Mouse (Mus musculus): ENCODE measurements around the gene Rcn3. TPM values are rescaled to one million over a fixed set of nuclear protein-coding genes. Genes with fewer than 3 reads are reported as not detected.

The Rcn3 gene
- polyA plus RNA-seq, 1 experiment from 2014 or later: 149 TPM

DNA sequence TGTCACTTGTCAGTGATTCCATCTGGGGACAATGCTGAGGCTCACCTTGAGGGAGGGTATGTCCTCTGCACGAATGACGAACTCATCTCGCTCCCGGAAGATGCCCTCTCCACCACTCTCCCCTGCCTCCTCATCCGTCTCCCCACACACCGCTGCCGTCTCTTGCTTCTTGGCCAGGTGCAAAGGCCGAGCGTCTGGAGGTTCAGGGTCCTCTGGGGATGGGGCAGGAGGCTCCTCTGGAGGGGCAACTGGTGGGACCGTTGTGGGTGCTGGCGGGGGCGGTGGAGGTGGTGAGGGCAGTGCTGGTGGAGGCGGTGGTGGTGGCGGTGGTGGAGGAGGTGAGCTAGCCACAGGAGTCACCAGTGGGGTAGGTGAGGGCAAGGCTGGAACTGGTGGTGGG lies 48.7 kb downstream of the Rcn3 start:
- ATAC-seq (ENCODE audit: low FRiP score): no peak
- Histone ChIP-seq H3K9me3 (ENCODE audit: control insufficient read depth, low read length) (no peaks in the 10 kb centered on the region), H3K9ac (ENCODE audit: low read depth, low read length) (no peak overlapping the region), H3K4me3 (ENCODE audit: low read depth, low read length) (no peak overlapping the region), H3K4me2 (replicated peaks; ENCODE audit: low read depth, low read length) (no peak overlapping the region), H3K4me1 (replicated peaks; ENCODE audit: control insufficient read depth, insufficient read depth, low read length) (no peaks in the 10 kb centered on the region), H3K27ac (ENCODE audit: low read depth, low read length) (no peak overlapping the region), H3K27me3 (ENCODE audit: control insufficient read depth, insufficient read depth, low read length) (no peaks in the 10 kb centered on the region), H3K36me3 (ENCODE audit: control insufficient read depth, insufficient read depth, low read length) (peaks cover 55% of the 10 kb centered on the region)
- 95% methylated on average over 12 of the region's 14 CpGs for WGBS
- DNase-seq (ENCODE audit: low spot score): no peak

DNA sequence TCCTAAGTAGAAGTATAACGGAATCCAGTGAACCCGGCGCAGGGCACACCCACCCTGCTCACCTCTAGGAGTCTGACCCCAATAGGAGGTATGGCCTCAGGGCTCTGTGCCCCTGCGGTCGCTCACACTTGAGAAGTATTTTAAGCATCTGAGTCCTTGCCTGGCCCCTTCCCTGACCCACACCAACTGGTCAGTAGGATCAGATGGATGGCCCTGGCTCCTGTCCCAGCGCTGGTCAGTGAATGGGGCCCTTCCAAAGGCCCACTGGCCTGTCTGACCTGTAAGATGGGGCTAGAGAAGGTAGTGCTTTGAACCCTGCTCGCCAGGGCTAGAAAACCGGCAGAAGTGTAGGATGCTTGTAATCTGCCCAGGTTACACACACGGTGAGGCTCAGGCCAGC lies 51.2 kb downstream of the Rcn3 start:
- Histone ChIP-seq H3K4me2 (replicated peaks; ENCODE audit: low read depth, low read length) (no peak overlapping the region), H3K36me3 (ENCODE audit: control insufficient read depth, insufficient read depth, low read length) (peaks cover 37% of the 10 kb centered on the region), H3K9ac (ENCODE audit: low read depth, low read length) (no peak overlapping the region), H3K9me3 (ENCODE audit: control insufficient read depth, low read length) (no peaks in the 10 kb centered on the region), H3K27ac (ENCODE audit: low read depth, low read length) (no peak overlapping the region), H3K4me1 (replicated peaks; ENCODE audit: control insufficient read depth, insufficient read depth, low read length) (no peaks in the 10 kb centered on the region), H3K4me3 (ENCODE audit: low read depth, low read length) (no peak overlapping the region), H3K27me3 (ENCODE audit: control insufficient read depth, insufficient read depth, low read length) (no peaks in the 10 kb centered on the region)
- no peak for ATAC-seq (ENCODE audit: low FRiP score)
- 92% methylated on average over 9 of the region's 9 CpGs for WGBS
- DNase-seq (ENCODE audit: low spot score): no peak

DNA sequence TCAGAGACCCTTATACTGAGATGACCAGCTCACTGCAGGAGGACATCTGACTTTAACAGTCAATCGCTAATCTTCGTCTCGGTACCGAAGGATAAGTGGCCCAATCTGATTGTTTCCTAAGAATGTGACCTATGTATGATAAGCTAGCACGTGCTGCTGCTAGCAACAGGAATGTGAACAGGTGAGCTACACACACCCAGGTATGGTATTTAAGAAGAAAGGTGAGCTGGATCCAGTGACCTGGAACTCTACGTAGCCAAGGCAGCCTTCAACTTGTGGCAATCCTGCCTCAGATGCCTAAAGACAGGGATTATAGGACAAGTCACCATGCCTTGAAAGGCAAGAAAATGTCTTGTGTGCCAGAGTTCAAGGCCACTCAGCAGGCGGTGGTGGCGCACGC lies 53.6 kb downstream of the Rcn3 start:
- H3K9ac ChIP-seq (ENCODE audit: low read depth, low read length): no peak overlapping the region
- H3K27me3 ChIP-seq (ENCODE audit: control insufficient read depth, insufficient read depth, low read length): no peaks in the 10 kb centered on the region
- WGBS: 96% methylated on average over 9 of the region's 9 CpGs
- no peak for DNase-seq (ENCODE audit: low spot score)
- H3K27ac ChIP-seq (ENCODE audit: low read depth, low read length): no peak overlapping the region
- no peak overlapping the region for H3K4me3 ChIP-seq (ENCODE audit: low read depth, low read length)
- peaks cover 39% of the 10 kb centered on the region for H3K36me3 ChIP-seq (ENCODE audit: control insufficient read depth, insufficient read depth, low read length)
- no peak overlapping the region for H3K4me2 ChIP-seq (replicated peaks; ENCODE audit: low read depth, low read length)
- H3K4me1 ChIP-seq (replicated peaks; ENCODE audit: control insufficient read depth, insufficient read depth, low read length): no peaks in the 10 kb centered on the region
- no peaks in the 10 kb centered on the region for H3K9me3 ChIP-seq (ENCODE audit: control insufficient read depth, low read length)
- no peak for ATAC-seq (ENCODE audit: low FRiP score)

DNA sequence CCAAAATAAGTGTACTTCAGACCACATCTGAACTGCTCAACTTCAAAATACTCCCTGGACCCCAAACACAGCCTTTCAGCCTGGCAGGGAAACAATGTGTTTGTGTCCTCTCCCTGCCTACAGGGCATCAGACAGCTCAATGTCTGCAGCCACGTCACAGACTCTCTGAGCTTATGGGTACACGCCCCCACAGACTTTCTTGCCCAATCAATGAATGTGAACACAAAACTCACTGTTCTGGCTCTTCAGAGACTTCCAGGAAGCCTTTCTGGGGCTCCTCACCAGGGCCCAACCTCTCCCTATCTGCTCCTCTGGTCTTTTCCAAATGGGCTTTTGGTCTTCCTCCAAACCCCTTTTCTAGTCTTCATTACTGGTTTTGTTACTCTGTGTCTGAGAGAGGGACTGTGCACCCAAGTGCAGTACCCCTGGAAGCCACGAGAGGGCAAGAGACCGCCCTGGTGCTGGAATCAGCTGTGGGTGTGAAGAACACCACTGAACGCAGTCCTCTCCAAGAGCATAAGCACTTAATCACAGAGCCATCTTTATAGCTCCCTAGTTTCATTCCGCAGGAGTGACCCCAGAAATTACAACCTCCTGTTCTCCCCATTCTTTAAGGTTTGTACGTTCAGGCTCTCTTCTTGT lies 54.2 kb downstream of the Rcn3 start:
- Histone ChIP-seq H3K9ac (ENCODE audit: low read depth, low read length) (no peak overlapping the region), H3K36me3 (ENCODE audit: control insufficient read depth, insufficient read depth, low read length) (peaks cover 35% of the 10 kb centered on the region), H3K4me2 (replicated peaks; ENCODE audit: low read depth, low read length) (no peak overlapping the region), H3K27me3 (ENCODE audit: control insufficient read depth, insufficient read depth, low read length) (no peaks in the 10 kb centered on the region), H3K4me3 (ENCODE audit: low read depth, low read length) (no peak overlapping the region), H3K27ac (ENCODE audit: low read depth, low read length) (no peak overlapping the region), H3K9me3 (ENCODE audit: control insufficient read depth, low read length) (no peaks in the 10 kb centered on the region), H3K4me1 (replicated peaks; ENCODE audit: control insufficient read depth, insufficient read depth, low read length) (no peaks in the 10 kb centered on the region)
- ATAC-seq (ENCODE audit: low FRiP score) (no peak), DNase-seq (ENCODE audit: low spot score) (peak; percentile 63)
- 75% methylated on average over 7 of the region's 7 CpGs for WGBS

DNA sequence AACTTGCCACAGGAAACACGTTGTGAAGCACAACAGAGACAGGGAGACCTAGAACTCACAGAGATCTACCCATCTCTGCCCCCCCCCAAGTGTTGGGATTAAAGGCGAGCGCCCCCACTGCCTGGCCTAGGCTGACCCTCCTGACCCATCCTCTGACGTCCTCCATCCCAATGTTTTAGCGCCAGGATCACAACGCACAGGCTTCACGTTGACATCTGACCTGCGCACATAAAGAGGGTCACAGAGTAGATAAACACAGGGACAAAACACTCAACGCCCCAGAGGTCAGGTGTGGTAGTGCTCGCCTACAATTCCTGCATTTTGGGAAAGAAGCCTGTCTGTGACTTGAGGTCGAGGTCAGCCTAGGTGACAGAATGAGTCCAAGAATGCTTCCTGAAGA lies 55.3 kb downstream of the Rcn3 start:
- peaks cover 37% of the 10 kb centered on the region for H3K36me3 ChIP-seq (ENCODE audit: control insufficient read depth, insufficient read depth, low read length)
- WGBS: 93% methylated on average over 11 of the region's 11 CpGs

DNA sequence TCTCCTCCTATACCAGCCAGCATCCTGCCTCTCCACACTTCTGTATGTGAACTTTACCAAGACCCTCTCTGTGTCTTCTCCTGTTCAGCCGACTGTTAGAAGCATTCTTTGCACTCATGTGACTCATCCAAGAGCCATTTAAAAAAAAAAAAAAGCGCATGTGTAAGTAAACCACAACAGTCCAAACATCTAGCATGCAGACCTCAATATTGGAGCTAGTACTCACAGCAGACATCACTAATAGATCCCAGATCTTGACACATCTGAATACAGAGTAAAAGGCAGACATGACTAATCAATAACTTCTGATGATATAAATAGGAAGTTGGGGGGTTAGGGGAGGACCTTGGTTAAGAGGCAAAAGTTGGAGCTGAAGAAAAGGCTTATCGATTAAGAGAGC lies 56.4 kb downstream of the Rcn3 start:
- Histone ChIP-seq H3K9me3 (ENCODE audit: control insufficient read depth, low read length) (no peaks in the 10 kb centered on the region), H3K4me2 (replicated peaks; ENCODE audit: low read depth, low read length) (no peak overlapping the region), H3K4me1 (replicated peaks; ENCODE audit: control insufficient read depth, insufficient read depth, low read length) (no peaks in the 10 kb centered on the region), H3K36me3 (ENCODE audit: control insufficient read depth, insufficient read depth, low read length) (peaks cover 35% of the 10 kb centered on the region), H3K27me3 (ENCODE audit: control insufficient read depth, insufficient read depth, low read length) (no peaks in the 10 kb centered on the region), H3K9ac (ENCODE audit: low read depth, low read length) (no peak overlapping the region), H3K4me3 (ENCODE audit: low read depth, low read length) (no peak overlapping the region), H3K27ac (ENCODE audit: low read depth, low read length) (no peak overlapping the region)
- ATAC-seq (ENCODE audit: low FRiP score) (no peak), DNase-seq (ENCODE audit: low spot score) (no peak)
- 95% methylated on average over 3 of the region's 3 CpGs for WGBS

More for the DNA sequence above, 55.3 kb downstream of the Rcn3 start:
- no peaks in the 10 kb centered on the region for H3K4me1 ChIP-seq (replicated peaks; ENCODE audit: control insufficient read depth, insufficient read depth, low read length)
- H3K27ac ChIP-seq (ENCODE audit: low read depth, low read length): no peak overlapping the region
- no peak overlapping the region for H3K4me2 ChIP-seq (replicated peaks; ENCODE audit: low read depth, low read length)
- H3K9ac ChIP-seq (ENCODE audit: low read depth, low read length): no peak overlapping the region
- ATAC-seq (ENCODE audit: low FRiP score) (no peak), DNase-seq (ENCODE audit: low spot score) (no peak)
- H3K9me3 ChIP-seq (ENCODE audit: control insufficient read depth, low read length): no peaks in the 10 kb centered on the region
- H3K4me3 ChIP-seq (ENCODE audit: low read depth, low read length): no peak overlapping the region
- no peaks in the 10 kb centered on the region for H3K27me3 ChIP-seq (ENCODE audit: control insufficient read depth, insufficient read depth, low read length)

DNA sequence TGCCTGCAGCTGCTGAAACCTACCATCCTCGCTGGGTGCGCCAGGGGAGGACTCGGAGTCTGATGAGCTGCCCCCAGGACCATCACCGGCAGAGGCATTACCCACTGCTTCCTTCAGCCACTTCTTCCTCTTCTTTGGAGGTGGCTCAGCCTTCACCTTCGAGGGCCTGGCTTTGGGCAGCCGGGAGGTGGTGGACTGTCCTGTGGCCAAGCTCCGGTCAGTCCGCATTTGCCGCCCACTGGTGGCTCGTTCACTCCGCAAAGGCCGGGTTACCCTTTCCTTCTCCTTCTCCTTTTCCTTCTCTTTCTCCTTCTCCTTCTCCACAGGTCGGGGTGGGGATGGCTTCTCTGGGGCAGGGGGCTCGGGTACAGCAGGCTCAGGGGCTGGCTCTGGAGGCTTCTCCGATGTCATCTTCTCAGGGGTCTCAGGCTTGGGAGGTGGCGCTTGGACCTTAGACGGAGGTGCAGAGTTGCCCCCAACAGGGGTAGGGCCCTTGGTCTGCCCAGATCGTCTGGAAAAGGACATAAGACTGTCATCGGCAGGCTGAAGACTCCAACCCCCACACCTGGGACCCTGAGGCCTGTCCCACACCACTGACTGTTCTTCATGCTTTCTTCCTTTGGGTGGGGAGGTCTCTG lies 58.2 kb downstream of the Rcn3 start:
- WGBS: 92% methylated on average over 18 of the region's 19 CpGs
- H3K4me1 ChIP-seq (replicated peaks; ENCODE audit: control insufficient read depth, insufficient read depth, low read length): no peaks in the 10 kb centered on the region
- ATAC-seq (ENCODE audit: low FRiP score) (no peak), DNase-seq (ENCODE audit: low spot score) (no peak)
- H3K4me3 ChIP-seq (ENCODE audit: low read depth, low read length): no peak overlapping the region
- peaks cover 35% of the 10 kb centered on the region for H3K36me3 ChIP-seq (ENCODE audit: control insufficient read depth, insufficient read depth, low read length)
- no peak overlapping the region for H3K9ac ChIP-seq (ENCODE audit: low read depth, low read length)
- no peaks in the 10 kb centered on the region for H3K9me3 ChIP-seq (ENCODE audit: control insufficient read depth, low read length)
- no peak overlapping the region for H3K27ac ChIP-seq (ENCODE audit: low read depth, low read length)
- H3K27me3 ChIP-seq (ENCODE audit: control insufficient read depth, insufficient read depth, low read length): no peaks in the 10 kb centered on the region
- H3K4me2 ChIP-seq (replicated peaks; ENCODE audit: low read depth, low read length): no peak overlapping the region

MicroRNA genes within 50 kb of the gene (microRNA counts, 519-probe panel; counts per million panel counts)
- microRNA mmu-miR-150: 1,684 counts per million, percentile 3 among the panel's probes with 10 or more counts

Other genes with a start within 250 kb of the Rcn3 start
- gene Akt1s1, start 243.2 kb downstream of the Rcn3 start, polyA plus RNA-seq (2014; fragmentation: Nextera tagmentation; extraction: Ambion mirVana): 31.7 and 38.0 TPM in 2 replicates
- 60.9 and 65.5 TPM in 2 replicates for gene Tbc1d17, start 243.1 kb downstream of the Rcn3 start, polyA plus RNA-seq (2014; fragmentation: Nextera tagmentation; extraction: Ambion mirVana)
- 26.3 and 27.6 TPM in 2 replicates for gene Pnkp, start 235.1 kb downstream of the Rcn3 start, polyA plus RNA-seq (2014; fragmentation: Nextera tagmentation; extraction: Ambion mirVana)
- 314 and 331 TPM in 2 replicates for gene Ptov1, start 222.4 kb downstream of the Rcn3 start, polyA plus RNA-seq (2014; fragmentation: Nextera tagmentation; extraction: Ambion mirVana)
- 72.7 and 76.2 TPM in 2 replicates for gene Med25, start 199.5 kb downstream of the Rcn3 start, polyA plus RNA-seq (2014; fragmentation: Nextera tagmentation; extraction: Ambion mirVana)
- 13.9 and 18.7 TPM in 2 replicates for gene Fuz, start 196.1 kb downstream of the Rcn3 start, polyA plus RNA-seq (2014; fragmentation: Nextera tagmentation; extraction: Ambion mirVana)
- gene Ap2a1, start 162.7 kb downstream of the Rcn3 start, polyA plus RNA-seq (2014; fragmentation: Nextera tagmentation; extraction: Ambion mirVana): 82.7 and 85.0 TPM in 2 replicates
- 0.09 and 0.14 TPM in 2 replicates for gene Tsks, start 149.0 kb downstream of the Rcn3 start, polyA plus RNA-seq (2014; fragmentation: Nextera tagmentation; extraction: Ambion mirVana)
- 23.4 and 23.5 TPM in 2 replicates for gene Cpt1c, start 117.4 kb downstream of the Rcn3 start, polyA plus RNA-seq (2014; fragmentation: Nextera tagmentation; extraction: Ambion mirVana)
- gene Prmt1, start 105.7 kb downstream of the Rcn3 start, polyA plus RNA-seq (2014; fragmentation: Nextera tagmentation; extraction: Ambion mirVana): 249 and 259 TPM in 2 replicates
- gene Irf3, start 94.6 kb downstream of the Rcn3 start, polyA plus RNA-seq (2014; fragmentation: Nextera tagmentation; extraction: Ambion mirVana): 59.6 and 63.9 TPM in 2 replicates
- 54.2 and 56.8 TPM in 2 replicates for gene Bcl2l12, start 93.5 kb downstream of the Rcn3 start, polyA plus RNA-seq (2014; fragmentation: Nextera tagmentation; extraction: Ambion mirVana)
- gene Scaf1, start 75.9 kb downstream of the Rcn3 start, polyA plus RNA-seq (2014; fragmentation: Nextera tagmentation; extraction: Ambion mirVana): 44.0 and 49.6 TPM in 2 replicates
- gene Rras, start 74.3 kb downstream of the Rcn3 start, polyA plus RNA-seq (2014; fragmentation: Nextera tagmentation; extraction: Ambion mirVana): 21.2 and 21.6 TPM in 2 replicates
- gene Prr12, start 39.3 kb downstream of the Rcn3 start, polyA plus RNA-seq (2014; fragmentation: Nextera tagmentation; extraction: Ambion mirVana): 13.0 and 16.0 TPM in 2 replicates
- gene Nosip, start 29.8 kb downstream of the Rcn3 start, polyA plus RNA-seq (2014; fragmentation: Nextera tagmentation; extraction: Ambion mirVana): 58.2 and 62.7 TPM in 2 replicates
- 15.7 and 17.1 TPM in 2 replicates for gene Prrg2, start 29.5 kb downstream of the Rcn3 start, polyA plus RNA-seq (2014; fragmentation: Nextera tagmentation; extraction: Ambion mirVana)
- 12.9 and 13.2 TPM in 2 replicates for gene Fcgrt, start 11.6 kb upstream of the Rcn3 start, polyA plus RNA-seq (2014; fragmentation: Nextera tagmentation; extraction: Ambion mirVana)
- gene Rps11, start 32.2 kb upstream of the Rcn3 start, polyA plus RNA-seq (2014; fragmentation: Nextera tagmentation; extraction: Ambion mirVana): 1,346 and 1,389 TPM in 2 replicates
- 1,145 and 1,168 TPM in 2 replicates for gene Rpl13a, start 36.5 kb upstream of the Rcn3 start, polyA plus RNA-seq (2014; fragmentation: Nextera tagmentation; extraction: Ambion mirVana)
- 0.47 TPM in 1 of 2 replicates, not detected in the other for gene Gm45713, start 44.0 kb upstream of the Rcn3 start, polyA plus RNA-seq (2014; fragmentation: Nextera tagmentation; extraction: Ambion mirVana)
- 1.5 and 1.6 TPM in 2 replicates for gene Flt3l, start 44.2 kb upstream of the Rcn3 start, polyA plus RNA-seq (2014; fragmentation: Nextera tagmentation; extraction: Ambion mirVana)
- 105 TPM in 2 replicates for gene Pih1d1, start 62.1 kb upstream of the Rcn3 start, polyA plus RNA-seq (2014; fragmentation: Nextera tagmentation; extraction: Ambion mirVana)
- 20.8 and 28.6 TPM in 2 replicates for gene Aldh16a1, start 62.4 kb upstream of the Rcn3 start, polyA plus RNA-seq (2014; fragmentation: Nextera tagmentation; extraction: Ambion mirVana)
- 0.51 and 1.1 TPM in 2 replicates for gene Slc17a7, start 71.7 kb upstream of the Rcn3 start, polyA plus RNA-seq (2014; fragmentation: Nextera tagmentation; extraction: Ambion mirVana)
- gene Gfy, start 87.3 kb upstream of the Rcn3 start, polyA plus RNA-seq (2014; fragmentation: Nextera tagmentation; extraction: Ambion mirVana): not detected in 2 replicates
- not detected in 2 replicates for gene Pth2, start 88.8 kb upstream of the Rcn3 start, polyA plus RNA-seq (2014; fragmentation: Nextera tagmentation; extraction: Ambion mirVana)
- 0.31 and 0.40 TPM in 2 replicates for gene Ccdc155, start 112.7 kb upstream of the Rcn3 start, polyA plus RNA-seq (2014; fragmentation: Nextera tagmentation; extraction: Ambion mirVana)
- 1.6 and 1.7 TPM in 2 replicates for gene Dkkl1, start 119.9 kb upstream of the Rcn3 start, polyA plus RNA-seq (2014; fragmentation: Nextera tagmentation; extraction: Ambion mirVana)
- gene Tead2, start 123.5 kb upstream of the Rcn3 start, polyA plus RNA-seq (2014; fragmentation: Nextera tagmentation; extraction: Ambion mirVana): 229 and 242 TPM in 2 replicates
- 1.1 and 2.5 TPM in 2 replicates for gene Cd37, start 146.9 kb upstream of the Rcn3 start, polyA plus RNA-seq (2014; fragmentation: Nextera tagmentation; extraction: Ambion mirVana)
- gene Slc6a16, start 148.9 kb upstream of the Rcn3 start, polyA plus RNA-seq (2014; fragmentation: Nextera tagmentation; extraction: Ambion mirVana): 0.14 and 0.32 TPM in 2 replicates
- not detected in 2 replicates for gene Slc6a21, start 185.3 kb upstream of the Rcn3 start, polyA plus RNA-seq (2014; fragmentation: Nextera tagmentation; extraction: Ambion mirVana)
- 5.2 and 6.9 TPM in 2 replicates for gene Trpm4, start 241.6 kb upstream of the Rcn3 start, polyA plus RNA-seq (2014; fragmentation: Nextera tagmentation; extraction: Ambion mirVana)
- gene Hrc, start 243.1 kb upstream of the Rcn3 start, polyA plus RNA-seq (2014; fragmentation: Nextera tagmentation; extraction: Ambion mirVana): 0.68 and 0.77 TPM in 2 replicates

Measured in hindbrain, embryonic 11.5 days (tissue).